Mouse (Mus musculus): ENCODE data around the gene Plekhg5.

- TF ChIP-seq POLR2A (IDR thresholded peaks at IDR 0.05; ENCODE audit: low read depth, low read length), result no peak
- peak; percentile 77 for TF ChIP-seq CTCF (conservative IDR thresholded peaks at IDR 0.05; ENCODE audit: insufficient read depth, insufficient read length, low read depth, low read length)
These were observed 62.2 kb downstream of the Plekhg5 start for GRCm38 (mm10) chr4:152134507-152134906.

All from kidney, adult 2 months (tissue).